Mouse (Mus musculus) cortical plate, adult 2 months (tissue): Measurements from ENCODE around the gene 1700074P13Rik.

Experiments
- CTCF ChIP-seq: fragments of 200-500 bp; IDR thresholded peaks from 2 replicates; pipeline ENCODE4 v1.5.1; 2011; ENCODE audit warnings: mild to moderate bottlenecking, control low read depth, low read length; ENCODE audit not compliant: insufficient read depth; ENCODE audit errors: extremely low read depth
- POLR2A ChIP-seq: fragments of 200-500 bp; IDR thresholded peaks from 2 replicates; pipeline ENCODE4 v1.6.1; 2011; ENCODE audit warnings: mild to moderate bottlenecking, low read length, control low read depth; ENCODE audit not compliant: insufficient read depth; ENCODE audit errors: extremely low read depth

- TF ChIP-seq CTCF, result no peak
- no peak for TF ChIP-seq POLR2A
Measured at GRCm38 (mm10) chr6:40891754-40892153, 48.6 kb downstream of the 1700074P13Rik start.
